Mouse (Mus musculus) heart, embryonic 15.5 days (tissue): Measurements from ENCODE around the gene Creb3l1. TPM values are rescaled to one million over a fixed set of nuclear protein-coding genes. Genes with fewer than 3 reads are reported as not detected.

Experiments used
- ATAC-seq: fragments of 200-750 bp; cut with Nextera tagmentation; replicated peaks from 2 replicates; pipeline ENCODE4 v1.8.0; 2017; ENCODE audit warnings: low read depth, moderate TSS enrichment; ENCODE audit not compliant: insufficient number of reproducible peaks, insufficient read depth, low FRiP score
- H3K27ac ChIP-seq: fragments of 300-500 bp; sonication (generic); 2 replicates; pipeline ENCODE4 v1.5.1; 2015; ENCODE audit warnings: mild to moderate bottlenecking, inconsistent platforms
- H3K27me3 ChIP-seq: fragments of 300-500 bp; sonication (generic); 2 replicates; pipeline ENCODE4 v1.6.1; 2015; ENCODE audit warnings: inconsistent platforms
- H3K36me3 ChIP-seq: fragments of 300-500 bp; sonication (generic); 2 replicates; pipeline ENCODE4 v1.6.1; 2015; ENCODE audit warnings: mild to moderate bottlenecking, inconsistent platforms
- H3K4me1 ChIP-seq: fragments of 300-500 bp; sonication (generic); replicated peaks from 2 replicates; pipeline ENCODE4 v1.6.1; 2015; ENCODE audit warnings: inconsistent platforms
- H3K4me2 ChIP-seq: fragments of 300-500 bp; sonication (generic); 2 replicates; pipeline ENCODE4 v1.6.1; 2015; ENCODE audit warnings: inconsistent platforms, mild to moderate bottlenecking, moderate library complexity
- H3K4me3 ChIP-seq: fragments of 300-500 bp; sonication (generic); 2 replicates; pipeline ENCODE4 v1.5.1; 2015; ENCODE audit warnings: mild to moderate bottlenecking, inconsistent platforms
- H3K9ac ChIP-seq: fragments of 300-500 bp; sonication (generic); 2 replicates; pipeline ENCODE4 v1.6.1; 2015; ENCODE audit warnings: mild to moderate bottlenecking, inconsistent platforms
- H3K9me3 ChIP-seq: fragments of 300-500 bp; sonication (generic); replicated peaks from 2 replicates; pipeline ENCODE4 v1.6.1; 2016; ENCODE audit warnings: inconsistent platforms
- WGBS: fragments of 180-500 bp; shearing (Covaris S2); methylation state at CpG from one replicate; pipeline ENCODE4 v1.1.7; 2015; ENCODE audit warnings: mixed read lengths; 5-methylcytosine and 5-hydroxymethylcytosine counted together
- polyA plus RNA-seq: library from polyadenylated mRNA; unstranded; fragments of >200 nt; fragmentation: Nextera tagmentation; extraction: Ambion mirVana; gene quantifications from 2 replicates; pipeline ENCODE4 v1.2.1, GENCODE M21; 2015

The Creb3l1 gene
- polyA plus RNA-seq, 1 experiment from 2014 or later = 7.5 TPM

- Histone ChIP-seq H3K4me3 (no peak overlapping the region), H3K9me3 (no peaks in the 10 kb centered on the region), H3K36me3 (no peaks in the 10 kb centered on the region), H3K27ac (no peak overlapping the region), H3K4me2 (no peak overlapping the region), H3K27me3 (peaks cover 10% of the 10 kb centered on the region; the same call in 1 of the 2 replicates), H3K9ac (no peak overlapping the region), H3K4me1 (peaks cover 33% of the 10 kb centered on the region)
- no peak for ATAC-seq
- 76% methylated on average over 5 of the region's 5 CpGs for WGBS
These were observed 9.4 kb downstream of the Creb3l1 start for GRCm38 (mm10) chr2:92014891-92015290.

- 78% methylated on average over 6 of the region's 6 CpGs for WGBS
These were observed 10.1 kb downstream of the Creb3l1 start for GRCm38 (mm10) chr2:92014248-92014647.

GRCm38 (mm10) chr2:92012768-92013445 is 11.4 kb downstream of the Creb3l1 start:
- Histone ChIP-seq H3K4me1 (peaks cover 42% of the 10 kb centered on the region), H3K4me2 (no peak overlapping the region), H3K9ac (no peak overlapping the region), H3K36me3 (no peaks in the 10 kb centered on the region), H3K4me3 (no peak overlapping the region), H3K27me3 (0 out of 2 replicates have a peak, but pooled peaks cover 6% of the 10 kb centered on the region), H3K9me3 (no peaks in the 10 kb centered on the region), H3K27ac (peak overlapping the region; percentile 13; the same call in 1 of the 2 replicates)
- ATAC-seq = peak; percentile 11
- 31% methylated on average over 8 of the region's 8 CpGs for WGBS

More at GRCm38 (mm10) chr2:92014248-92014647, 10.1 kb downstream of the Creb3l1 start:
- Histone ChIP-seq H3K36me3 (no peaks in the 10 kb centered on the region), H3K4me2 (no peak overlapping the region), H3K27me3 (0 out of 2 replicates have a peak, but pooled peaks cover 6% of the 10 kb centered on the region), H3K9ac (no peak overlapping the region), H3K9me3 (no peaks in the 10 kb centered on the region), H3K27ac (no peak overlapping the region), H3K4me1 (peaks cover 35% of the 10 kb centered on the region), H3K4me3 (no peak overlapping the region)
- no peak for ATAC-seq

- ATAC-seq = no peak
- Histone ChIP-seq H3K27ac (peak overlapping the region; percentile 7), H3K27me3 (0 out of 2 replicates have a peak, but pooled peaks cover 6% of the 10 kb centered on the region), H3K9me3 (no peaks in the 10 kb centered on the region), H3K4me1 (peaks cover 44% of the 10 kb centered on the region), H3K4me3 (no peak overlapping the region), H3K4me2 (no peak overlapping the region), H3K9ac (no peak overlapping the region), H3K36me3 (no peaks in the 10 kb centered on the region)
- WGBS = 68% methylated on average over 12 of the region's 12 CpGs
These were observed 12.6 kb downstream of the Creb3l1 start for GRCm38 (mm10) chr2:92011424-92012353.

- Histone ChIP-seq H3K4me3 (peak overlapping the region; percentile 58), H3K4me2 (peak overlapping the region; percentile 88), H3K9ac (peak overlapping the region; percentile 56), H3K27ac (peak overlapping the region; percentile 87), H3K9me3 (no peaks in the 10 kb centered on the region), H3K27me3 (0 out of 2 replicates have a peak, but pooled peaks cover 6% of the 10 kb centered on the region), H3K4me1 (peaks cover 43% of the 10 kb centered on the region), H3K36me3 (no peaks in the 10 kb centered on the region)
- ATAC-seq = peak; percentile 7; the same call in 1 of the 2 replicates
- WGBS = 3% methylated on average over 20 of the region's 20 CpGs
These were observed 15.5 kb downstream of the Creb3l1 start for GRCm38 (mm10) chr2:92008623-92009404.

- H3K4me3 ChIP-seq = peak overlapping the region; percentile 58
- 0 out of 2 replicates have a peak, but pooled peaks cover 6% of the 10 kb centered on the region for H3K27me3 ChIP-seq
- ATAC-seq = peak; percentile 92
- peak overlapping the region; percentile 87 for H3K27ac ChIP-seq
- under 1% methylated on average over 34 of the region's 34 CpGs for WGBS
- H3K36me3 ChIP-seq = no peaks in the 10 kb centered on the region
- peak overlapping the region; percentile 59 for H3K9ac ChIP-seq
- H3K4me2 ChIP-seq = peak overlapping the region; percentile 88
- H3K9me3 ChIP-seq = no peaks in the 10 kb centered on the region
- H3K4me1 ChIP-seq = peaks cover 39% of the 10 kb centered on the region
These were observed 16.2 kb downstream of the Creb3l1 start for GRCm38 (mm10) chr2:92007933-92008622.

GRCm38 (mm10) chr2:92006983-92007921 is 17.1 kb downstream of the Creb3l1 start:
- peak overlapping the region; percentile 88 for H3K4me2 ChIP-seq
- H3K27ac ChIP-seq = peak overlapping the region; percentile 87
- 1% methylated on average over 28 of the region's 28 CpGs for WGBS
- ATAC-seq = peak; percentile 53
- H3K36me3 ChIP-seq = no peaks in the 10 kb centered on the region
- H3K9ac ChIP-seq = peak overlapping the region; percentile 59
- 0 out of 2 replicates have a peak, but pooled peaks cover 6% of the 10 kb centered on the region for H3K27me3 ChIP-seq
- peak overlapping the region; percentile 58 for H3K4me3 ChIP-seq
- peaks cover 31% of the 10 kb centered on the region for H3K4me1 ChIP-seq
- H3K9me3 ChIP-seq = no peaks in the 10 kb centered on the region

- Histone ChIP-seq H3K4me3 (peak overlapping the region; percentile 58), H3K27me3 (0 out of 2 replicates have a peak, but pooled peaks cover 6% of the 10 kb centered on the region), H3K9ac (no peak overlapping the region), H3K4me2 (peak overlapping the region; percentile 88), H3K27ac (peak overlapping the region; percentile 87), H3K9me3 (no peaks in the 10 kb centered on the region), H3K36me3 (no peaks in the 10 kb centered on the region), H3K4me1 (peaks cover 27% of the 10 kb centered on the region)
- 45% methylated on average over 6 of the region's 6 CpGs for WGBS
- ATAC-seq = no peak
These were observed 17.8 kb downstream of the Creb3l1 start for GRCm38 (mm10) chr2:92006491-92006890.

- 64% methylated on average over 7 of the region's 7 CpGs for WGBS
These were observed 19.7 kb downstream of the Creb3l1 start for GRCm38 (mm10) chr2:92004617-92005016.

More at GRCm38 (mm10) chr2:92004617-92005016, 19.7 kb downstream of the Creb3l1 start:
- Histone ChIP-seq H3K9ac (no peak overlapping the region), H3K4me1 (peaks cover 27% of the 10 kb centered on the region), H3K27ac (no peak overlapping the region), H3K4me3 (no peak overlapping the region), H3K4me2 (no peak overlapping the region), H3K9me3 (no peaks in the 10 kb centered on the region), H3K36me3 (no peaks in the 10 kb centered on the region), H3K27me3 (no peaks in the 10 kb centered on the region)
- ATAC-seq = no peak
